Mouse (Mus musculus) midbrain, embryonic 16.5 days (tissue): ENCODE measurements around the gene Lefty2. TPM values are rescaled to one million over a fixed set of nuclear protein-coding genes. Genes with fewer than 3 reads are reported as not detected.
"Not testable (repeated sequence)": the region's sequence is repeated elsewhere in the genome, so short reads cannot be mapped to it uniquely, and the experiment has no call there.

Experiments
- ATAC-seq: fragments of 200-750 bp; cut with Nextera tagmentation; 2 replicates; pipeline ENCODE4 v1.8.0; 2017; ENCODE audit warnings: moderate TSS enrichment
- H3K27ac ChIP-seq: fragments of 300-500 bp; sonication (generic); 2 replicates; pipeline ENCODE4 v1.5.1; 2014; ENCODE audit warnings: mild to moderate bottlenecking, low read length, mixed read lengths
- H3K27me3 ChIP-seq: fragments of 300-500 bp; sonication (generic); 2 replicates; pipeline ENCODE4 v1.6.1; 2014; ENCODE audit warnings: low read depth, low read length, mixed read lengths; ENCODE audit not compliant: control insufficient read depth, insufficient read depth
- H3K36me3 ChIP-seq: fragments of 300-500 bp; sonication (generic); 2 replicates; pipeline ENCODE4 v1.6.1; 2014; ENCODE audit warnings: mild to moderate bottlenecking, low read length, moderate library complexity, mixed read lengths; ENCODE audit not compliant: control insufficient read depth, insufficient read depth
- H3K4me1 ChIP-seq: fragments of 300-500 bp; sonication (generic); 2 replicates; pipeline ENCODE4 v1.6.1; 2014; ENCODE audit warnings: mild to moderate bottlenecking, low read length, mixed read lengths; ENCODE audit not compliant: control insufficient read depth, insufficient read depth
- H3K4me2 ChIP-seq: fragments of 300-500 bp; sonication (generic); 2 replicates; pipeline ENCODE4 v1.6.1; 2014; ENCODE audit warnings: mild to moderate bottlenecking, low read length, mixed read lengths
- H3K4me3 ChIP-seq: fragments of 300-500 bp; sonication (generic); 2 replicates; pipeline ENCODE4 v1.5.1; 2014; ENCODE audit warnings: low read depth, mild to moderate bottlenecking, low read length, moderate library complexity, mixed read lengths
- H3K9ac ChIP-seq: fragments of 300-500 bp; sonication (generic); 2 replicates; pipeline ENCODE4 v1.6.1; 2014; ENCODE audit warnings: low read depth, low read length, mixed read lengths
- H3K9me3 ChIP-seq: fragments of 300-500 bp; sonication (generic); replicated peaks from 2 replicates; pipeline ENCODE4 v1.6.1; 2014; ENCODE audit warnings: mild to moderate bottlenecking, low read length, mixed read lengths; ENCODE audit not compliant: control insufficient read depth, poor library complexity, severe bottlenecking
- WGBS: fragments of 180-500 bp; shearing (Covaris S2); extraction: QIAGEN DNeasy Blood & Tissue Kit; methylation state at CpG from one replicate; pipeline ENCODE4 v1.1.7; 2014; 5-methylcytosine and 5-hydroxymethylcytosine counted together
- polyA plus RNA-seq: library from polyadenylated mRNA; unstranded; fragments of >200 nt; fragmentation: Nextera tagmentation; extraction: Ambion mirVana; gene quantifications from 2 replicates; pipeline ENCODE4 v1.2.1, GENCODE M21; 2015

The Lefty2 gene
- polyA plus RNA-seq, 1 experiment from 2014 or later, result 5.0 TPM

GRCm38 (mm10) chr1:180934467-180935419 lies 41.8 kb downstream of the Lefty2 start, which contains the start of gene Lefty1:
TSS of gene Lefty1 (plus strand) at chr1:180935022.
- no peak within 1 kb of the TSS for H3K4me2 ChIP-seq
- H3K27me3 ChIP-seq, result peaks cover 27% of the 10 kb centered on the region
- H3K36me3 ChIP-seq, result no peaks in the 10 kb centered on the region
- no peak within 1 kb of the TSS for H3K4me3 ChIP-seq
- WGBS, result 13% methylated on average over 21 of the region's 21 CpGs
- no peak within 1 kb of the TSS for H3K27ac ChIP-seq
- no peaks in the 10 kb centered on the region for H3K9me3 ChIP-seq
- no peak within 1 kb of the TSS for H3K9ac ChIP-seq
- H3K4me1 ChIP-seq, result no peaks in the 10 kb centered on the region
- no peak for ATAC-seq

- Histone ChIP-seq H3K4me3 (peak overlapping the region; percentile 13), H3K4me2 (peak overlapping the region; percentile 36), H3K27me3 (peaks cover 36% of the 10 kb centered on the region)
- H3K9ac ChIP-seq, ATAC-seq, H3K36me3 ChIP-seq, H3K4me1 ChIP-seq, H3K27ac ChIP-seq, H3K9me3 ChIP-seq: not testable (repeated sequence)
- WGBS, result 4% methylated on average over 34 of the region's 41 CpGs
Measured at GRCm38 (mm10) chr1:180936610-180937398, 43.9 kb downstream of the Lefty2 start.

GRCm38 (mm10) chr1:180937631-180938030 lies 44.7 kb downstream of the Lefty2 start:
- not testable (repeated sequence) for H3K9me3 ChIP-seq, H3K4me1 ChIP-seq, H3K27ac ChIP-seq, H3K9ac ChIP-seq, H3K4me3 ChIP-seq, ATAC-seq, H3K4me2 ChIP-seq, H3K36me3 ChIP-seq
- 23% methylated on average over 13 of the region's 13 CpGs for WGBS
- H3K27me3 ChIP-seq, result peaks cover 44% of the 10 kb centered on the region

DNA sequence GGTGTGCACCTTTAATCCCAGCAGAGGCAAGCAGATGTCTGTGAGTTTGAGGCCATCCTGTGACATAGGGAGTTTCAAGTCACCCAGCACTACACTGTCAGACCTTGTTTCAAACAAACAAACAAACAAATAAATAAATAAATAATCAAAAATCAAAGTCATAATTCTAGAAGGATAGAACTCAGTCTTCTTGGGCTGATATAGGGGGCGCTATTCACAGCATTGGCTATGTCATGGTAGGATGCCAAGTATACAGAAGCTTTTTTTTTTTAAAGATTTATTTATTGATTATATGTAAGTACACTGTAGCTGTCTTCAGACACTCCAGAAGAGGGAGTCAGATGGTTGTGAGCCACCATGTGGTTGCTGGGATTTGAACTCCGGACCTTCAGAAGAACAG lies 45.9 kb downstream of the Lefty2 start:
- not testable (repeated sequence) for H3K27ac ChIP-seq, ATAC-seq, H3K4me2 ChIP-seq, H3K9me3 ChIP-seq, H3K9ac ChIP-seq, H3K4me3 ChIP-seq, H3K36me3 ChIP-seq
- Histone ChIP-seq H3K27me3 (peaks cover 52% of the 10 kb centered on the region), H3K4me1 (peaks cover 11% of the 10 kb centered on the region; the same call in 1 of the 2 replicates)
- WGBS, result 82% methylated on average over 2 of the region's 2 CpGs

GRCm38 (mm10) chr1:180940776-180941460 lies 48.0 kb downstream of the Lefty2 start:
- Histone ChIP-seq H3K4me1 (peaks cover 11% of the 10 kb centered on the region; the same call in 1 of the 2 replicates), H3K27ac (no peak overlapping the region), H3K9me3 (no peaks in the 10 kb centered on the region), H3K4me3 (no peak overlapping the region), H3K36me3 (no peaks in the 10 kb centered on the region), H3K27me3 (peaks cover 46% of the 10 kb centered on the region), H3K4me2 (no peak overlapping the region), H3K9ac (no peak overlapping the region)
- ATAC-seq, result no peak
- WGBS, result 83% methylated on average over 7 of the region's 7 CpGs

GRCm38 (mm10) chr1:180941726-180942125 lies 48.8 kb downstream of the Lefty2 start:
- Histone ChIP-seq H3K4me1 (peaks cover 11% of the 10 kb centered on the region; the same call in 1 of the 2 replicates), H3K9me3 (no peaks in the 10 kb centered on the region), H3K36me3 (no peaks in the 10 kb centered on the region), H3K9ac (peak overlapping the region; percentile 43), H3K27me3 (peaks cover 43% of the 10 kb centered on the region), H3K4me2 (peak overlapping the region; percentile 99), H3K4me3 (peak overlapping the region; percentile 62), H3K27ac (no peak overlapping the region)
- WGBS, result 6% methylated on average over 18 of the region's 18 CpGs
- ATAC-seq, result no peak; the same call in 1 of the 2 replicates

- Histone ChIP-seq H3K4me1 (peaks cover 11% of the 10 kb centered on the region; the same call in 1 of the 2 replicates), H3K27ac (no peak within 1 kb of the TSS), H3K9me3 (no peaks in the 10 kb centered on the region), H3K4me3 (peak within 1 kb of the TSS; percentile 62), H3K36me3 (no peaks in the 10 kb centered on the region), H3K9ac (peak within 1 kb of the TSS; percentile 43), H3K4me2 (peak within 1 kb of the TSS; percentile 99), H3K27me3 (peaks cover 42% of the 10 kb centered on the region)
- under 1% methylated on average over 68 of the region's 73 CpGs for WGBS
- peak; percentile 58; the same call in 1 of the 2 replicates for ATAC-seq
Measured at GRCm38 (mm10) chr1:180942166-180943031, 49.5 kb downstream of the Lefty2 start, which contains the start of gene Tmem63a. TSS of gene Tmem63a (plus strand) at chr1:180942344.
